Mouse (Mus musculus) G1E (cell line): ENCODE results near the gene Erf.

ENCODE experiments used
- CTCF ChIP-seq: IDR thresholded peaks from 2 replicates; pipeline ENCODE4 v1.5.1; 2012; ENCODE audit warnings: low read depth, low read length, inconsistent platforms, mixed read lengths
- GATA1 ChIP-seq: IDR thresholded peaks from 2 replicates; pipeline ENCODE4 v1.6.1; 2012; ENCODE audit warnings: borderline replicate concordance, low read length, inconsistent platforms, mixed read lengths
- GATA2 ChIP-seq: IDR thresholded peaks from 2 replicates; pipeline ENCODE4 v1.6.1; 2012; ENCODE audit warnings: low read depth, low read length, inconsistent platforms, borderline replicate concordance
- TAL1 ChIP-seq: conservative IDR thresholded peaks from 2 replicates; pipeline ENCODE4 v1.6.1; 2012; ENCODE audit warnings: low read depth, low read length, inconsistent platforms, mixed read lengths

DNA sequence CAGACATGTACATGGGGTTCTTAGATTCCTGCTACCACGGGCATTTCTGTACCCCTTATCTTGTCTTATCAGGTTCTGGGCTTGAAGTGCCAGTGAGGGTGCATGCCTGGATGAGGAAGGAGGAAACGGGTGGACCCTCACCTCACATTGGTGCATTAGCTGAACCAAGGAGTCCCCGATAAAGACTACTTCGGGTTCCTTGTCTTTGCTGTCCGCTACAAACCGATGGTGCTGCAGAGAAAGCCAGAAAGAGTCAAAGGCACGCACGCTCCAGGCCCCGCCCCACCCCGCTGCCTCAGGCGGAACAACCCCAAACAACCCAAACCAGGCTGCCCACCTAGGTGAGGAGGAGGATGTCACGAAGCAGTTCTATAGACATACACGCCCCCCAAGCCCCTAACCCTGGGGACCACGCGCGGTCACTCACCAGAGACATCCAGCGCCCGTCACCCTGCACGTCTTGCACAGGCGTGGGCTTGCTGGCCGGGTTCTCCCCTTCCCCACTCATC is 46.4 kb upstream of the Erf start:
- TF ChIP-seq CTCF, result no peak
- TF ChIP-seq GATA1, result no peak
- no peak for TF ChIP-seq TAL1
- no peak for TF ChIP-seq GATA2
